Mouse (Mus musculus): Measurements from ENCODE around the gene 3110009E18Rik. TPM values are rescaled to one million over a fixed set of nuclear protein-coding genes. Genes with fewer than 3 reads are reported as not detected.
A peak's percentile ranks its signal among the peaks of the same experiment; 100 is the strongest.
"Not testable (repeated sequence)": the region's sequence is repeated elsewhere in the genome, so short reads cannot be mapped to it uniquely, and the experiment has no call there.

Gene 3110009E18Rik
- polyA plus RNA-seq, 1 experiment from 2014 or later, result 1.4 TPM

GRCm38 (mm10) chr1:120090880-120091570 lies 30.0 kb upstream of the 3110009E18Rik start:
- Histone ChIP-seq H3K79me2 (ENCODE audit: inconsistent target) (no peaks in the 10 kb centered on the region), H3K27ac (no peak overlapping the region), H3K4me3 (ENCODE audit: inconsistent target) (no peak overlapping the region), H3K36me3 (ENCODE audit: inconsistent target) (no peaks in the 10 kb centered on the region)
- WGBS (ENCODE audit: missing documents), result 95% methylated on average over 8 of the region's 8 CpGs

GRCm38 (mm10) chr1:120093482-120094134 lies 27.4 kb upstream of the 3110009E18Rik start:
- not testable (repeated sequence) for H3K36me3 ChIP-seq (ENCODE audit: inconsistent target)

DNA sequence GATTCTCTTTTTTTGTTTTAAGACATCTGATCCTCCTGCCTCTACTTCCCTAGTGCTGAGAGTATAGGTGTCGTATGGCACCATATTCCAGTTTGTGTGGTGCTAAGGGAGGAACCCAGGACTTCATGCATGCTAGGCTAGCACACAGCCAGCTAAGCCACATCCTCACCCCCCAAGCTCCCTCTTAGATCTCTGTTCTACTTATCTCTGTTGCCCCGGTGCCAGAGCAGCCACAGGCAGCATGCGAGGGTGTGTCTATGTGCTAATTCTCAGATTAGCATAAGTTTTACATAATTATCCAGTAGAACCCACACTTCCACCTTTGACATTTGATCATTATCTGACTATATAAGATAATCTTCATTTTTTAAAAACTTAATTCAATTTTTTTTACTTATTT lies 26.1 kb upstream of the 3110009E18Rik start:
- 62% methylated on average over 3 of the region's 3 CpGs for WGBS (ENCODE audit: missing documents)
- Histone ChIP-seq H3K27ac (no peak overlapping the region), H3K36me3 (ENCODE audit: inconsistent target) (no peaks in the 10 kb centered on the region), H3K79me2 (ENCODE audit: inconsistent target) (no peaks in the 10 kb centered on the region), H3K4me3 (ENCODE audit: inconsistent target) (no peak overlapping the region)

More at GRCm38 (mm10) chr1:120093482-120094134, 27.4 kb upstream of the 3110009E18Rik start:
- WGBS (ENCODE audit: missing documents), result 46% methylated on average over 11 of the region's 14 CpGs
- not testable (repeated sequence) for H3K79me2 ChIP-seq (ENCODE audit: inconsistent target); H3K4me3 ChIP-seq (ENCODE audit: inconsistent target); H3K27ac ChIP-seq

- WGBS (ENCODE audit: missing documents), result 14% methylated on average over 7 of the region's 7 CpGs
- no peak overlapping the region for H3K4me3 ChIP-seq (ENCODE audit: inconsistent target)
- no peak overlapping the region for H3K27ac ChIP-seq
- H3K36me3 ChIP-seq (ENCODE audit: inconsistent target), result no peaks in the 10 kb centered on the region
- no peaks in the 10 kb centered on the region for H3K79me2 ChIP-seq (ENCODE audit: inconsistent target)
Observed at GRCm38 (mm10) chr1:120098327-120098726, 22.7 kb upstream of the 3110009E18Rik start.

DNA sequence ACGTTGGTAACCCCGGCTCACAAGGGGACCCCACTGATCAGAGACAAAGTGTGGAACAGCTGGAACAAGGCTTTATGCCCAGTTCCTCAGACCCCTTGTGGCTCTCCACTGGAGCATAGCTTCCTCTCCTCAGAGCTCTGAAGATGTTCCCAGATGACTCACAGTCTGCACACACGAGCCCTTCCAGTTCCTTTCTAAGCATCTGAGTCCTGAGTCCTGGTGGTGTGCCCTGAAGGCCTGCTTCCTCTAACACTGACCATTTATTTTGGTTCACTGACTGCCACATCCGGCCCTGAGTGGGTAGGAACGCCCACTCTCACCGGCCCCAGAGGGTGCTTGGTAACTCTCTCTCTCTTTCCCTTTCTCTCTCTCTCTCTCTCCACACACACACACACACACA lies 21.5 kb upstream of the 3110009E18Rik start:
- peak overlapping the region; percentile 82 for H3K27ac ChIP-seq
- 8% methylated on average over 6 of the region's 6 CpGs for WGBS (ENCODE audit: missing documents)
- no peaks in the 10 kb centered on the region for H3K79me2 ChIP-seq (ENCODE audit: inconsistent target)
- no peaks in the 10 kb centered on the region for H3K36me3 ChIP-seq (ENCODE audit: inconsistent target)
- H3K4me3 ChIP-seq (ENCODE audit: inconsistent target), result no peak overlapping the region

DNA sequence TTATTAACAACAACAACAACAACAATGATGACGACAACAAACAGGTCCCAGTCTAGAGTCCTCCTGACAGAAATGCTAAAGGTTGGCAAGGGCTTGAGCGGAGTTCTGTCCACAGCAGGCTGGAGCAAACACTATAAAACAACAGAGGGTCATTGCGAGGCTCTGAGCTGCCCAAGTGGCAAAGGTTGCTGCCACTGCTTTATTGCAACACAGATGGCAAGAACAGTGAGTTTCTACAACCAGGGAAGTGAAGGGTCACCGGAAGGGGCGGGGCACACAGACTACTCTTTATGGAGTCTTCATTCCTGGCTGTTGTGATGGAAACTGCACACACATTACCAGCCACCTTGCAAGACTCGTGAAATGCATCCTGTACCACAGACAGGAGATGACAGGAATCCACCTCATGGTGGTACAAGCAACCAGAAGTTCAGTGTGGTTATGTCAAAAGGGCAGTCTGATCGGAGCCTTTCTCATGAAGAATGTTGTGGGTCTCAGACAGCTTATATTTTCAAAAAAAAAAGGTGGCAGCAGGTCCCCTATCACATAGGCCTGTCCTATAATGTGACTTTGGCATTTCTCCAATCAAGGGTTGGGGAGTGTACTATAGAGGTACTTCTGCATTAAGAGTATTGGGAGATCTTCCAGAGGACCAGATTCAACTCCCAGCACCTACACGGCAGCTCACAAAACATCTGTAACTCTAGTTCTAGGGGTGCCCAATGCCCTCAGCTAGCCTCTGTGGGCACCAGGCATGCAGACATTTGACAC lies 20.3 kb upstream of the 3110009E18Rik start:
- H3K27ac ChIP-seq, result peak overlapping the region; percentile 82
- 66% methylated on average over 8 of the region's 8 CpGs for WGBS (ENCODE audit: missing documents)

DNA sequence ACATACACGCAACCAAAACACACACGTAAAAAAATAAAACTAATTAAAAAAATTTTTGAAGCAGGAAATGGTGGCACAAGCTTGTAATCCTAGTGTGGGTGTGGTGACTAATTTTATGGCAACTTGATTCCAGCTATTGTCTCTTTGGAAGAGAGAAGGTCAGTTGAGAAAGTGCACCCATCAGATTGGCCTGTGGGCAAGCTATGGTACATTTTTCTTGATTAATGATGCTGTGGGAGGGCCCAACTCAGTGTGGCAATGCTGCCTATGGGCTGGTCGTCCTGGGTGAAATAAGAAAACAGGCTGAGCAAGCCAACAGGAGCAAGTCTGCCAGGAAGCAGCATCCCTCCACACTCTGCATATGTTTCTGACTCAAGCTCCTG lies 19.8 kb upstream of the 3110009E18Rik start:
- no peaks in the 10 kb centered on the region for H3K36me3 ChIP-seq (ENCODE audit: inconsistent target)
- WGBS (ENCODE audit: missing documents), result 84% methylated on average over 3 of the region's 3 CpGs
- no peak overlapping the region for H3K4me3 ChIP-seq (ENCODE audit: inconsistent target)
- H3K79me2 ChIP-seq (ENCODE audit: inconsistent target), result no peaks in the 10 kb centered on the region
- H3K27ac ChIP-seq, result no peak overlapping the region

More for the DNA sequence above, 20.3 kb upstream of the 3110009E18Rik start:
- no peaks in the 10 kb centered on the region for H3K36me3 ChIP-seq (ENCODE audit: inconsistent target)
- no peaks in the 10 kb centered on the region for H3K79me2 ChIP-seq (ENCODE audit: inconsistent target)
- no peak overlapping the region for H3K4me3 ChIP-seq (ENCODE audit: inconsistent target)

DNA sequence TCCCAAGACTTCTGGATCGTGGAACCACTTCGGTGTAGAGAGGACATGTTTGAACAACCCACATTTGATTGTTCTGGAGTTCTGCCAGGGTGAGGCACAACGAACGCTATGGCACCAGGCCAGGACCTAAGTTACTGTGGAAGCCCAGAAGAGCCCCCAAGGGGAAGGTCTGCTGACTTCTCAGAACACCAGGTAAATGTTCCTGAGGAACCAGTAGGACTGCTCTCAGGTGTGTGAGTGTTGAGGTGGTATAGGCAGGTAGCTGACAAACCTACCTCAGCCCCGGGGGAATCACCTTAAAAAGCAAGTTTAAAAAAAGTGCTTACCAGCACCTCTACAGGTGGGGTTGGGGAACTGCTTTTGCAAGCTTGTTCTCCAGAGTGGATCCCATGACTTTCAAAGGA lies 15.4 kb upstream of the 3110009E18Rik start:
- WGBS (ENCODE audit: missing documents), result 59% methylated on average over 5 of the region's 5 CpGs
- H3K4me3 ChIP-seq (ENCODE audit: inconsistent target), result no peak overlapping the region
- H3K27ac ChIP-seq, result no peak overlapping the region
- H3K79me2 ChIP-seq (ENCODE audit: inconsistent target), result no peaks in the 10 kb centered on the region
- H3K36me3 ChIP-seq (ENCODE audit: inconsistent target), result no peaks in the 10 kb centered on the region

GRCm38 (mm10) chr1:120109741-120110432 lies 11.1 kb upstream of the 3110009E18Rik start:
- Histone ChIP-seq H3K27ac (no peak overlapping the region), H3K79me2 (ENCODE audit: inconsistent target) (no peaks in the 10 kb centered on the region), H3K4me3 (ENCODE audit: inconsistent target) (no peak overlapping the region), H3K36me3 (ENCODE audit: inconsistent target) (peaks cover 22% of the 10 kb centered on the region)
- 95% methylated on average over 19 of the region's 19 CpGs for WGBS (ENCODE audit: missing documents)

- no peak overlapping the region for H3K4me3 ChIP-seq (ENCODE audit: inconsistent target)
- peaks cover 39% of the 10 kb centered on the region for H3K36me3 ChIP-seq (ENCODE audit: inconsistent target)
- H3K79me2 ChIP-seq (ENCODE audit: inconsistent target), result no peaks in the 10 kb centered on the region; the same call in 1 of the 2 replicates
- no peak overlapping the region for H3K27ac ChIP-seq
- WGBS (ENCODE audit: missing documents), result 92% methylated on average over 8 of the region's 8 CpGs
Observed at GRCm38 (mm10) chr1:120111766-120112165, 9.2 kb upstream of the 3110009E18Rik start.

GRCm38 (mm10) chr1:120112251-120113187 lies 8.5 kb upstream of the 3110009E18Rik start:
- Histone ChIP-seq H3K79me2 (ENCODE audit: inconsistent target) (peaks cover 7% of the 10 kb centered on the region), H3K36me3 (ENCODE audit: inconsistent target) (peaks cover 39% of the 10 kb centered on the region), H3K4me3 (ENCODE audit: inconsistent target) (no peak overlapping the region), H3K27ac (no peak overlapping the region)
- WGBS (ENCODE audit: missing documents), result 53% methylated on average over 12 of the region's 12 CpGs

DNA sequence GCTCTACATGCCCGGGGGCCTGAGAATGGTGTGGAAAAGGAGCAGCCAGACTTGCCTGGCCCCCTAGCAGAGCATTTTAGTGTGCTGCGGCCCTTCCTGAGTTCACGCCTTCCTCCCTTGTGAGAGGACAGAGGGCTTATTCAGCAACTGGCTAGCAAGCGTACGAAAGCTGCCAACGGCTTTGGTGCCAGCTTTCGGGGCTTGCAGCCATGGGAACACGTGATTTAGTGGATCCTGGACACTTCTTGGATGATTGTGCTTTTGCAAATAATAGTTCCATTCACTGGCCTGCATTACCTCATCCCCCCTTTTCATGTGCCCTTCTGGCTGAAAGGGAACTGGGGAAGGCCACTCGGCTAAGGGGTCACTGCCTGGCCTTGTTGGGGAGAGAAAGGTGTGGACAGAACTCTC lies 5.3 kb upstream of the 3110009E18Rik start:
- 99% methylated on average over 9 of the region's 9 CpGs for WGBS (ENCODE audit: missing documents)
- Histone ChIP-seq H3K79me2 (ENCODE audit: inconsistent target) (peaks cover 37% of the 10 kb centered on the region), H3K36me3 (ENCODE audit: inconsistent target) (peaks cover 48% of the 10 kb centered on the region), H3K27ac (no peak overlapping the region), H3K4me3 (ENCODE audit: inconsistent target) (no peak overlapping the region)

DNA sequence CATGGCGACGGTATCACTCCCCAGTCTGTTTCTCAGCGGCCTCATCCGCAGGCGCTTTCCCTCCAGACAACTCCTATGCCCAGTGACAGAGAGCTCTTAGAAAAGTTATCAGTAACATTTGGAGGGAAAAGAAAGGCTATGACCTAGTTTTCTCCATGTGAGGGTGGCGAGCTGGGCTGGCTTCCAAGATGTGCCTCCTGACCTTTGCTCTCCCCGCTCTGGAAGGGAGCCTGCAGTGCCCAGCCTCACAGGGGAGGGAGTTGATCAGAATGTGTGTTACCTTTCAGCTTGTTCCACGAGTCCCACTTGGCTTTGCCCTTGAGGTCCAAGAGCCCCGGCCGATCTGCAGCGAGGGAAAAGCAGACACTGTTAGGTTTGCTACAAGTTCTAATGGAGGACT lies 4.9 kb upstream of the 3110009E18Rik start:
- no peak overlapping the region for H3K27ac ChIP-seq
- H3K4me3 ChIP-seq (ENCODE audit: inconsistent target), result no peak overlapping the region
- 95% methylated on average over 7 of the region's 11 CpGs for WGBS (ENCODE audit: missing documents)
- H3K79me2 ChIP-seq (ENCODE audit: inconsistent target), result peaks cover 37% of the 10 kb centered on the region
- peaks cover 48% of the 10 kb centered on the region for H3K36me3 ChIP-seq (ENCODE audit: inconsistent target)
